Mouse (Mus musculus): ENCODE results near the gene Rbbp4.

DNA sequence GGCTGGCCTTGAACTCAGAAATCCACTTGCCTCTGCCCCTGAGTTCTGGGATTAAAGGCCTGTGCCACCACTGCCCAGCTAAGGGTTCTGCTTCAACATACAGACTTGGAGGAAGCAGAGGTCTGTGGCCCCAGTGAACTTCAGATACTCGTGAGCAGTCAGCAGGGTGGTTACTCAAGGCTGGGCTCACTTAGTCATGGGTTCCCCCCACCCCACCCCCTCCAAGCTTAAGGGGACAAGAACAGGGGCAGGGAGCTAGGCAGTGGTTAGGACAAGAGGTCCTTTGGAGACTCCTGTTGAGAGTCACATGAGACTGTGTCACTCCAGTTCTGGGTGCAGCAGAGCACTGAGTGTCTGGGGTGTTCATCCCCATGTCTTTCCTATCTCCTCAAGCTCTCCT is 66.5 kb downstream of the Rbbp4 start:
- no peak for TF ChIP-seq CTCF (conservative IDR thresholded peaks at IDR 0.05 in 1 of 2, IDR thresholded peaks at IDR 0.05 in 1 of 2; ENCODE audit: low read depth in 2 of 2, low read length in 2 of 2)
- TF ChIP-seq CHD2 (IDR thresholded peaks at IDR 0.05; ENCODE audit: low read length) = no peak
- TF ChIP-seq E2F4 (IDR thresholded peaks at IDR 0.05; ENCODE audit: insufficient replicate concordance, low read depth, low read length) = no peak
- no peak for TF ChIP-seq MAZ (IDR thresholded peaks at IDR 0.05; ENCODE audit: low read depth, low read length)
- TF ChIP-seq EP300 (IDR thresholded peaks at IDR 0.05; ENCODE audit: low read length) = no peak
- no peak for TF ChIP-seq POLR2A (IDR thresholded peaks at IDR 0.05; ENCODE audit: low read depth, low read length)
- TF ChIP-seq MYC (IDR thresholded peaks at IDR 0.05; ENCODE audit: low read depth, low read length) = no peak
- TF ChIP-seq ZMIZ1 (IDR thresholded peaks at IDR 0.05; ENCODE audit: low read depth, low read length) = no peak
- no peak for TF ChIP-seq ETS1 (conservative IDR thresholded peaks at IDR 0.05; ENCODE audit: low read depth, low read length)
- TF ChIP-seq JUND (conservative IDR thresholded peaks at IDR 0.05; ENCODE audit: low read depth, low read length) = no peak
- TF ChIP-seq NRF1 (IDR thresholded peaks at IDR 0.05; ENCODE audit: low read depth, low read length) = no peak
- no peak for TF ChIP-seq ZKSCAN1 (IDR thresholded peaks at IDR 0.05; ENCODE audit: borderline replicate concordance, low read depth, low read length)
- no peak for TF ChIP-seq MEF2A (IDR thresholded peaks at IDR 0.05; ENCODE audit: borderline replicate concordance, low read depth, low read length)

All from CH12.LX (cell line).